Mouse (Mus musculus): ENCODE measurements around the gene Grm7. TPM values are rescaled to one million over a fixed set of nuclear protein-coding genes. Genes with fewer than 3 reads are reported as not detected.

The Grm7 gene
- polyA plus RNA-seq, 1 experiment from 2014 or later = 0.22 TPM

- Histone ChIP-seq H3K4me3 (no peak overlapping the region), H3K4me2 (no peak overlapping the region), H3K27me3 (no peaks in the 10 kb centered on the region), H3K36me3 (no peaks in the 10 kb centered on the region), H3K27ac (no peak overlapping the region), H3K9me3 (no peaks in the 10 kb centered on the region), H3K4me1 (no peaks in the 10 kb centered on the region), H3K9ac (no peak overlapping the region)
- ATAC-seq (ENCODE audit: borderline replicate concordance, extremely low read depth, low FRiP score, low TSS enrichment) = no peak
- WGBS = 77% methylated on average over 1 of the region's 1 CpGs
Measured at GRCm38 (mm10) chr6:111510768-111511459, 865.5 kb downstream of the Grm7 start.

- no peaks in the 10 kb centered on the region for H3K9me3 ChIP-seq
- H3K36me3 ChIP-seq = no peaks in the 10 kb centered on the region
- no peak overlapping the region for H3K4me3 ChIP-seq
- no peak overlapping the region for H3K9ac ChIP-seq
- H3K27me3 ChIP-seq = no peaks in the 10 kb centered on the region
- H3K4me2 ChIP-seq = no peak overlapping the region
- 0 out of 2 replicates have a peak, but pooled peaks have one; percentile 11 for ATAC-seq (ENCODE audit: borderline replicate concordance, extremely low read depth, low FRiP score, low TSS enrichment)
- H3K27ac ChIP-seq = no peak overlapping the region
- 47% methylated on average over 2 of the region's 2 CpGs for WGBS
- H3K4me1 ChIP-seq = no peaks in the 10 kb centered on the region
Measured at GRCm38 (mm10) chr6:111512359-111512758, 867.0 kb downstream of the Grm7 start.

- H3K9me3 ChIP-seq = no peaks in the 10 kb centered on the region
- WGBS = 54% methylated on average over 1 of the region's 1 CpGs
- no peaks in the 10 kb centered on the region for H3K27me3 ChIP-seq
- no peak overlapping the region for H3K9ac ChIP-seq
- no peak for ATAC-seq (ENCODE audit: borderline replicate concordance, extremely low read depth, low FRiP score, low TSS enrichment)
- H3K4me2 ChIP-seq = no peak overlapping the region
- no peaks in the 10 kb centered on the region for H3K36me3 ChIP-seq
- H3K4me3 ChIP-seq = no peak overlapping the region
- H3K27ac ChIP-seq = no peak overlapping the region
- H3K4me1 ChIP-seq = no peaks in the 10 kb centered on the region
Measured at GRCm38 (mm10) chr6:111521229-111521628, 875.8 kb downstream of the Grm7 start.

GRCm38 (mm10) chr6:111522122-111522521 lies 876.7 kb downstream of the Grm7 start:
- ATAC-seq (ENCODE audit: borderline replicate concordance, extremely low read depth, low FRiP score, low TSS enrichment) = no peak
- no peak overlapping the region for H3K27ac ChIP-seq
- H3K27me3 ChIP-seq = no peaks in the 10 kb centered on the region
- no peak overlapping the region for H3K4me2 ChIP-seq
- no peaks in the 10 kb centered on the region for H3K36me3 ChIP-seq
- H3K4me1 ChIP-seq = no peaks in the 10 kb centered on the region
- no peaks in the 10 kb centered on the region for H3K9me3 ChIP-seq
- H3K4me3 ChIP-seq = no peak overlapping the region
- no peak overlapping the region for H3K9ac ChIP-seq

GRCm38 (mm10) chr6:111529985-111530384 lies 884.6 kb downstream of the Grm7 start:
- H3K9me3 ChIP-seq = no peaks in the 10 kb centered on the region
- no peak overlapping the region for H3K4me2 ChIP-seq
- H3K4me1 ChIP-seq = no peaks in the 10 kb centered on the region
- no peaks in the 10 kb centered on the region for H3K36me3 ChIP-seq
- ATAC-seq (ENCODE audit: borderline replicate concordance, extremely low read depth, low FRiP score, low TSS enrichment) = no peak
- no peak overlapping the region for H3K9ac ChIP-seq
- H3K27me3 ChIP-seq = no peaks in the 10 kb centered on the region
- H3K27ac ChIP-seq = no peak overlapping the region
- 73% methylated on average over 2 of the region's 2 CpGs for WGBS
- no peak overlapping the region for H3K4me3 ChIP-seq

GRCm38 (mm10) chr6:111558588-111558987 lies 913.2 kb downstream of the Grm7 start:
- H3K9me3 ChIP-seq = no peaks in the 10 kb centered on the region
- H3K9ac ChIP-seq = no peak overlapping the region
- no peaks in the 10 kb centered on the region for H3K27me3 ChIP-seq
- no peaks in the 10 kb centered on the region for H3K4me1 ChIP-seq
- 71% methylated on average over 1 of the region's 1 CpGs for WGBS
- no peak overlapping the region for H3K27ac ChIP-seq
- H3K4me2 ChIP-seq = no peak overlapping the region
- no peak for ATAC-seq (ENCODE audit: borderline replicate concordance, extremely low read depth, low FRiP score, low TSS enrichment)
- H3K4me3 ChIP-seq = no peak overlapping the region
- H3K36me3 ChIP-seq = no peaks in the 10 kb centered on the region

GRCm38 (mm10) chr6:111559459-111559858 lies 914.1 kb downstream of the Grm7 start:
- H3K27me3 ChIP-seq = no peaks in the 10 kb centered on the region
- no peaks in the 10 kb centered on the region for H3K36me3 ChIP-seq
- no peak overlapping the region for H3K27ac ChIP-seq
- no peak for ATAC-seq (ENCODE audit: borderline replicate concordance, extremely low read depth, low FRiP score, low TSS enrichment)
- no peaks in the 10 kb centered on the region for H3K4me1 ChIP-seq
- H3K9ac ChIP-seq = no peak overlapping the region
- no peak overlapping the region for H3K4me2 ChIP-seq
- no peak overlapping the region for H3K4me3 ChIP-seq
- WGBS = 57% methylated on average over 3 of the region's 3 CpGs
- no peaks in the 10 kb centered on the region for H3K9me3 ChIP-seq

GRCm38 (mm10) chr6:111561347-111561746 lies 916.0 kb downstream of the Grm7 start:
- Histone ChIP-seq H3K36me3 (no peaks in the 10 kb centered on the region), H3K27ac (no peak overlapping the region), H3K9ac (no peak overlapping the region), H3K27me3 (no peaks in the 10 kb centered on the region), H3K9me3 (no peaks in the 10 kb centered on the region), H3K4me2 (no peak overlapping the region), H3K4me1 (no peaks in the 10 kb centered on the region), H3K4me3 (no peak overlapping the region)
- WGBS = 61% methylated on average over 7 of the region's 7 CpGs
- ATAC-seq (ENCODE audit: borderline replicate concordance, extremely low read depth, low FRiP score, low TSS enrichment) = no peak

- Histone ChIP-seq H3K9ac (no peak overlapping the region), H3K27ac (no peak overlapping the region), H3K4me3 (no peak overlapping the region), H3K4me1 (no peaks in the 10 kb centered on the region), H3K4me2 (no peak overlapping the region), H3K9me3 (no peaks in the 10 kb centered on the region), H3K36me3 (no peaks in the 10 kb centered on the region), H3K27me3 (no peaks in the 10 kb centered on the region)
- ATAC-seq (ENCODE audit: borderline replicate concordance, extremely low read depth, low FRiP score, low TSS enrichment) = no peak
- WGBS = 61% methylated on average over 4 of the region's 4 CpGs
Measured at GRCm38 (mm10) chr6:111571471-111572088, 926.2 kb downstream of the Grm7 start.

GRCm38 (mm10) chr6:111584851-111585250 lies 939.5 kb downstream of the Grm7 start:
- Histone ChIP-seq H3K9me3 (no peaks in the 10 kb centered on the region), H3K36me3 (no peaks in the 10 kb centered on the region), H3K9ac (no peak overlapping the region), H3K4me1 (no peaks in the 10 kb centered on the region), H3K4me3 (no peak overlapping the region), H3K4me2 (no peak overlapping the region), H3K27me3 (no peaks in the 10 kb centered on the region), H3K27ac (0 out of 2 replicates have a peak overlapping the region, but pooled peaks have one; percentile 55)
- 37% methylated on average over 2 of the region's 2 CpGs for WGBS
- ATAC-seq (ENCODE audit: borderline replicate concordance, extremely low read depth, low FRiP score, low TSS enrichment) = peak; percentile 96

GRCm38 (mm10) chr6:111587572-111587971 lies 942.2 kb downstream of the Grm7 start:
- H3K36me3 ChIP-seq = no peaks in the 10 kb centered on the region
- no peak for ATAC-seq (ENCODE audit: borderline replicate concordance, extremely low read depth, low FRiP score, low TSS enrichment)

GRCm38 (mm10) chr6:111601892-111602654 lies 956.7 kb downstream of the Grm7 start:
- no peaks in the 10 kb centered on the region for H3K36me3 ChIP-seq
- H3K27me3 ChIP-seq = no peaks in the 10 kb centered on the region
- H3K4me1 ChIP-seq = no peaks in the 10 kb centered on the region
- no peak overlapping the region for H3K9ac ChIP-seq
- no peaks in the 10 kb centered on the region for H3K9me3 ChIP-seq
- WGBS = 79% methylated on average over 4 of the region's 4 CpGs
- H3K4me2 ChIP-seq = no peak overlapping the region
- H3K27ac ChIP-seq = no peak overlapping the region
- no peak for ATAC-seq (ENCODE audit: borderline replicate concordance, extremely low read depth, low FRiP score, low TSS enrichment)
- H3K4me3 ChIP-seq = no peak overlapping the region

More at GRCm38 (mm10) chr6:111587572-111587971, 942.2 kb downstream of the Grm7 start:
- Histone ChIP-seq H3K27ac (no peak overlapping the region), H3K4me3 (no peak overlapping the region), H3K27me3 (no peaks in the 10 kb centered on the region), H3K9ac (no peak overlapping the region), H3K4me1 (no peaks in the 10 kb centered on the region), H3K4me2 (no peak overlapping the region), H3K9me3 (no peaks in the 10 kb centered on the region)
- WGBS = 68% methylated on average over 3 of the region's 3 CpGs
